Mouse (Mus musculus): ENCODE data around the gene Zfp12. TPM values are rescaled to one million over a fixed set of nuclear protein-coding genes. Genes with fewer than 3 reads are reported as not detected.
"Not testable (repeated sequence)": the region's sequence is repeated elsewhere in the genome, so short reads cannot be mapped to it uniquely, and the experiment has no call there.

Gene Zfp12
- polyA plus RNA-seq (2014; fragmentation: Nextera tagmentation; extraction: Ambion mirVana), result 25.5 and 27.6 TPM in 2 replicates

DNA sequence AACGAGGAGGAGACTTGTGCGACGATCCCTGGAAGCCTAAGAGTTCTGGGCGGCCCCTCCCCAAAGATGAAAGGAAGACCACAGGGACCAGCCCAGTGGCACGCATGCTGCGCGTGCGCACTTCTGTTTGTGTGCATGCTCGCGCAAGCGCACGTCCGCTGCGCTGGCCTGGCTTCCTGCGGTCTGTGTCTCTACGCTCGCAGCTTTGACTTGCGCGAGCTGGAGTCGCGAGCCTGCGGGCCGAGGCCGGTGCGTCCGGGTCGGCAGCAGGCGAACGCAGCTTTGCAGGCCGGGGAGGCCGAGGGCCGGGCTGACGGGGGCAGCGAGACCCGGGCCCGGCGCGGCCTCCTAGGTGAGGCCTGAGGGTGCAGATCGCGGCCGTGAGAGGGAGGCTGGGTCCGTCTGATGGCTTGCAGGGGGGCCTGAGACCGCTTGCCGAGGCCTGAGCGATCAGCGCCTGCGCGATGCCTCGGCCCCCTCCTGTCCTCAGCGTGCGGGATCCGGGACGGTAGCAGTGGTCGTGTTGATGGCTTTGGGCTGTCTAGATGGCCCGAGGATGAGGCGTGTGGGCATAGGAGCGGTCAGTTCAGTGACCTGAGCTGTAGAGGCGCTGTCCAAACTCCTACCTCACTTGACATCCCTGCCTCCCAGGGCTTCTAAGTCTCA lies at the start of gene Zfp12:
Gene Zfp12 (plus strand): TSS at position 136 of the 666 bp plus-strand sequence.
- no peaks in the 10 kb centered on the region for H3K27me3 ChIP-seq (ENCODE audit: control insufficient read depth, insufficient read depth, low read length)
- no peaks in the 10 kb centered on the region for H3K9me3 ChIP-seq (ENCODE audit: control insufficient read depth, low read length)
- WGBS, result under 1% methylated on average over 58 of the region's 58 CpGs
- peak within 1 kb of the TSS; percentile 93 for H3K9ac ChIP-seq (ENCODE audit: low read length)
- H3K36me3 ChIP-seq (ENCODE audit: control insufficient read depth, insufficient read depth, low read length), result peaks cover 3% of the 10 kb centered on the region; the same call in 1 of the 2 replicates
- H3K4me2 ChIP-seq (ENCODE audit: low read depth), result peak within 1 kb of the TSS; percentile 86
- DNase-seq (ENCODE audit: low spot score) (peak; percentile 97), ATAC-seq (ENCODE audit: insufficient read depth, low FRiP score, low TSS enrichment) (peak; percentile 97)
- peak within 1 kb of the TSS; percentile 94 for H3K27ac ChIP-seq (ENCODE audit: low read depth, low read length)
- peak within 1 kb of the TSS; percentile 79 for H3K4me3 ChIP-seq (ENCODE audit: low read depth, low read length)
- peaks cover 12% of the 10 kb centered on the region for H3K4me1 ChIP-seq (ENCODE audit: control insufficient read depth, insufficient read depth, low read length)

- not testable (repeated sequence) for H3K4me3 ChIP-seq (ENCODE audit: low read depth, low read length); H3K4me2 ChIP-seq (ENCODE audit: low read depth); H3K36me3 ChIP-seq (ENCODE audit: control insufficient read depth, insufficient read depth, low read length); H3K9ac ChIP-seq (ENCODE audit: low read length); H3K9me3 ChIP-seq (ENCODE audit: control insufficient read depth, low read length); H3K4me1 ChIP-seq (ENCODE audit: control insufficient read depth, insufficient read depth, low read length); H3K27ac ChIP-seq (ENCODE audit: low read depth, low read length); ATAC-seq (ENCODE audit: insufficient read depth, low FRiP score, low TSS enrichment); DNase-seq (ENCODE audit: low spot score); H3K27me3 ChIP-seq (ENCODE audit: control insufficient read depth, insufficient read depth, low read length)
- no CpG with 5 or more reads among the region's 1 CpGs for WGBS
Measured at GRCm38 (mm10) chr5:143188014-143188413, 46.9 kb upstream of the Zfp12 start.

GRCm38 (mm10) chr5:143192806-143193205 lies 42.2 kb upstream of the Zfp12 start:
- no peak for DNase-seq (ENCODE audit: low spot score)
- Histone ChIP-seq H3K27me3 (ENCODE audit: control insufficient read depth, insufficient read depth, low read length) (no peaks in the 10 kb centered on the region), H3K36me3 (ENCODE audit: control insufficient read depth, insufficient read depth, low read length) (no peaks in the 10 kb centered on the region), H3K9me3 (ENCODE audit: control insufficient read depth, low read length) (no peaks in the 10 kb centered on the region), H3K9ac (ENCODE audit: low read length) (no peak overlapping the region), H3K4me3 (ENCODE audit: low read depth, low read length) (no peak overlapping the region), H3K4me1 (ENCODE audit: control insufficient read depth, insufficient read depth, low read length) (no peaks in the 10 kb centered on the region), H3K27ac (ENCODE audit: low read depth, low read length) (no peak overlapping the region), H3K4me2 (ENCODE audit: low read depth) (no peak overlapping the region)
- WGBS, result 89% methylated on average over 8 of the region's 8 CpGs
- no peak for ATAC-seq (ENCODE audit: insufficient read depth, low FRiP score, low TSS enrichment)

DNA sequence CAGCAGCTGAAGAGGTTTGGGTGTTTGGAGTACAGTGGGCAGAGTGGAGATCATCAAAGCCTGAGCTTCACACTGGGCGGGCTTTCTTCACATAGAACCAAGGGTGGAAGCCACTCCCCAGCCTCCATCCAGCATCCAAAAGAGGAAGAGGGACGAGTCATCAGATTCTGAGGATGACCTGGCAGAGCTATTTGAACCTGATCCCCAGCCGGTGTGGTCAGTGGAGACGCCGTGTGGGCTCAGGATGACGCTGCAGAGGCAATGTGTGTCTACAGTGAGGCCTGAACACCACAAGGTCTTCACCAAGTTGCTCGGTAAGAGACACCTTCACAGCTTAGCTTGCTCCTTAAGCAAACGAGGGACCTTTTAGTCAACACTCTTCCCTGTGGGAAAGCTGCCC lies 40.2 kb upstream of the Zfp12 start:
- DNase-seq (ENCODE audit: low spot score); H3K4me1 ChIP-seq (ENCODE audit: control insufficient read depth, insufficient read depth, low read length); H3K27me3 ChIP-seq (ENCODE audit: control insufficient read depth, insufficient read depth, low read length): not testable (repeated sequence)

DNA sequence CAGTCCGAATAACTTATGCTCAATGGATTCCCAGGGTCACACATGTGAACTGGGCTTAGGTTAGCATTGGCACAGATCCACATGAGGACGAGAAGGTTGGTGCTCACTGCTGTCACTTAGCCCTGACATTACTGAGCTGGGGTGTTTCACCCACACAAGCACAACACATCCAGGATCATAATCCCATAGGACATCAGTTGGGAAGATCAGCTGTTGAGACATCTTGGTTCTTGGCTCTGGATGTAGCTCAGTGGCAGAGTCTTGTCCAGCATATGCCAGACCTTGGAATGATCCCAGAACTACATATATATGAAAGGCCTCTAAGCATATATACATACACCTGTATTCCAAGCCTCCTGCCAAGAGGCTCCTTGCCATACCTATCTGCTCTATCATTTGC lies 39.8 kb upstream of the Zfp12 start:
- Histone ChIP-seq H3K27ac (ENCODE audit: low read depth, low read length) (no peak overlapping the region), H3K4me3 (ENCODE audit: low read depth, low read length) (no peak overlapping the region), H3K9ac (ENCODE audit: low read length) (no peak overlapping the region), H3K9me3 (ENCODE audit: control insufficient read depth, low read length) (no peaks in the 10 kb centered on the region), H3K4me1 (ENCODE audit: control insufficient read depth, insufficient read depth, low read length) (no peaks in the 10 kb centered on the region), H3K27me3 (ENCODE audit: control insufficient read depth, insufficient read depth, low read length) (no peaks in the 10 kb centered on the region), H3K36me3 (ENCODE audit: control insufficient read depth, insufficient read depth, low read length) (no peaks in the 10 kb centered on the region), H3K4me2 (ENCODE audit: low read depth) (no peak overlapping the region)
- DNase-seq (ENCODE audit: low spot score) (no peak), ATAC-seq (ENCODE audit: insufficient read depth, low FRiP score, low TSS enrichment) (no peak)
- 74% methylated on average over 2 of the region's 2 CpGs for WGBS

More for the DNA sequence above, 40.2 kb upstream of the Zfp12 start:
- not testable (repeated sequence) for H3K27ac ChIP-seq (ENCODE audit: low read depth, low read length); H3K4me3 ChIP-seq (ENCODE audit: low read depth, low read length); H3K36me3 ChIP-seq (ENCODE audit: control insufficient read depth, insufficient read depth, low read length); H3K9me3 ChIP-seq (ENCODE audit: control insufficient read depth, low read length); H3K4me2 ChIP-seq (ENCODE audit: low read depth); ATAC-seq (ENCODE audit: insufficient read depth, low FRiP score, low TSS enrichment); H3K9ac ChIP-seq (ENCODE audit: low read length)
- WGBS, result 66% methylated on average over 7 of the region's 8 CpGs

GRCm38 (mm10) chr5:143196506-143196905 lies 38.5 kb upstream of the Zfp12 start:
- Histone ChIP-seq H3K9me3 (ENCODE audit: control insufficient read depth, low read length) (no peaks in the 10 kb centered on the region), H3K4me1 (ENCODE audit: control insufficient read depth, insufficient read depth, low read length) (no peaks in the 10 kb centered on the region), H3K27ac (ENCODE audit: low read depth, low read length) (no peak overlapping the region), H3K9ac (ENCODE audit: low read length) (no peak overlapping the region), H3K36me3 (ENCODE audit: control insufficient read depth, insufficient read depth, low read length) (no peaks in the 10 kb centered on the region), H3K4me3 (ENCODE audit: low read depth, low read length) (no peak overlapping the region), H3K27me3 (ENCODE audit: control insufficient read depth, insufficient read depth, low read length) (no peaks in the 10 kb centered on the region), H3K4me2 (ENCODE audit: low read depth) (no peak overlapping the region)
- DNase-seq (ENCODE audit: low spot score) (no peak), ATAC-seq (ENCODE audit: insufficient read depth, low FRiP score, low TSS enrichment) (no peak)
- WGBS, result 88% methylated on average over 4 of the region's 4 CpGs

GRCm38 (mm10) chr5:143205015-143205414 lies 29.9 kb upstream of the Zfp12 start:
- Histone ChIP-seq H3K9me3 (ENCODE audit: control insufficient read depth, low read length) (no peaks in the 10 kb centered on the region; the same call in 1 of the 2 replicates), H3K4me1 (ENCODE audit: control insufficient read depth, insufficient read depth, low read length) (no peaks in the 10 kb centered on the region), H3K4me3 (ENCODE audit: low read depth, low read length) (no peak overlapping the region), H3K27ac (ENCODE audit: low read depth, low read length) (no peak overlapping the region), H3K4me2 (ENCODE audit: low read depth) (no peak overlapping the region), H3K27me3 (ENCODE audit: control insufficient read depth, insufficient read depth, low read length) (no peaks in the 10 kb centered on the region), H3K36me3 (ENCODE audit: control insufficient read depth, insufficient read depth, low read length) (no peaks in the 10 kb centered on the region), H3K9ac (ENCODE audit: low read length) (no peak overlapping the region)
- ATAC-seq (ENCODE audit: insufficient read depth, low FRiP score, low TSS enrichment) (no peak), DNase-seq (ENCODE audit: low spot score) (no peak)
- WGBS, result 79% methylated on average over 3 of the region's 3 CpGs

GRCm38 (mm10) chr5:143213832-143214231 lies 21.1 kb upstream of the Zfp12 start:
- no peak overlapping the region for H3K27ac ChIP-seq (ENCODE audit: low read depth, low read length)
- 69% methylated on average over 2 of the region's 2 CpGs for WGBS
- no peak for ATAC-seq (ENCODE audit: insufficient read depth, low FRiP score, low TSS enrichment)

DNA sequence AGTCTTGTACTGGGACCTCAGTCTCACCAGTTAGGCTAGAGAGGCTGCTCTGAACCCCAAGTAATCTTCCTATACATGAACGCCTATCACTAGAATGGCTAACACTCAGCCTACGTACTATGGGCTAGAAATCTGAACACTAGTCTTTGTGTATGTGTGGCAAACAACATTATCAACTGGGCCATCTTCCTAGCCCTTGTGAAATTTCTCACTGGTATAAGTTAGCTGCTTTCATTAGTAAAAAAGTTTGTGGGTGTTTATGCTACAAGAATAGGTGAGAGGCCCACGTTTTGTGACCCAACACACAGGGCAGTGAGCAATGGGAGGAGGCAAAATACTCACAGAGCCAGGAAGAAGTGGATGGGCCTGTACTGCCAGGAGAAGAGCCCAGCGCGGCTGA lies 14.0 kb upstream of the Zfp12 start:
- no peak for DNase-seq (ENCODE audit: low spot score)
- no peaks in the 10 kb centered on the region for H3K9me3 ChIP-seq (ENCODE audit: control insufficient read depth, low read length)
- no peak overlapping the region for H3K4me3 ChIP-seq (ENCODE audit: low read depth, low read length)
- no peaks in the 10 kb centered on the region for H3K4me1 ChIP-seq (ENCODE audit: control insufficient read depth, insufficient read depth, low read length)
- 79% methylated on average over 5 of the region's 5 CpGs for WGBS
- no peak overlapping the region for H3K9ac ChIP-seq (ENCODE audit: low read length)
- no peaks in the 10 kb centered on the region for H3K36me3 ChIP-seq (ENCODE audit: control insufficient read depth, insufficient read depth, low read length)
- no peak overlapping the region for H3K4me2 ChIP-seq (ENCODE audit: low read depth)
- ATAC-seq (ENCODE audit: insufficient read depth, low FRiP score, low TSS enrichment), result no peak
- H3K27ac ChIP-seq (ENCODE audit: low read depth, low read length), result no peak overlapping the region
- no peaks in the 10 kb centered on the region for H3K27me3 ChIP-seq (ENCODE audit: control insufficient read depth, insufficient read depth, low read length)

More at GRCm38 (mm10) chr5:143213832-143214231, 21.1 kb upstream of the Zfp12 start:
- H3K36me3 ChIP-seq (ENCODE audit: control insufficient read depth, insufficient read depth, low read length), result no peaks in the 10 kb centered on the region
- no peak overlapping the region for H3K4me3 ChIP-seq (ENCODE audit: low read depth, low read length)
- H3K27me3 ChIP-seq (ENCODE audit: control insufficient read depth, insufficient read depth, low read length), result no peaks in the 10 kb centered on the region
- DNase-seq (ENCODE audit: low spot score), result no peak
- no peak overlapping the region for H3K4me2 ChIP-seq (ENCODE audit: low read depth)
- no peaks in the 10 kb centered on the region for H3K4me1 ChIP-seq (ENCODE audit: control insufficient read depth, insufficient read depth, low read length)
- H3K9ac ChIP-seq (ENCODE audit: low read length), result no peak overlapping the region
- no peaks in the 10 kb centered on the region; the same call in 1 of the 2 replicates for H3K9me3 ChIP-seq (ENCODE audit: control insufficient read depth, low read length)

All from neural tube, embryonic 11.5 days (tissue).